In genomic region chr19:37262389-37262788, GRCm38 (mm10) we compare ENCODE assay signal across 20 mouse cellular contexts. TPM values are rescaled to one million over a fixed set of nuclear protein-coding genes. Genes with fewer than 3 reads are reported as not detected.
DNase-seq lines count a peak whose midpoint lies in the region; ATAC-seq and TF ChIP-seq lines count a peak whose summit lies in the region.
"Had no signal": no experiment of that assay in that cellular context is flagged by ENCODE, and none has a peak within 500 bp of the region (broad histone marks: within the 10 kb centered on the region; RNA-seq: fewer than 3 reads in every experiment).

No protein-coding gene starts in this region.

- H3K9me3 ChIP-seq in kidney, embryonic 16.5 days (ENCODE audit: low read length) = no peaks in the 10 kb centered on the region
- H3K9me3 ChIP-seq in liver, embryonic 15.5 days (replicated peaks) = no peaks in the 10 kb centered on the region
- no peaks in the 10 kb centered on the region for H3K9me3 ChIP-seq in stomach, postnatal 0 days (ENCODE audit: control insufficient read depth, low read length)
- H3K9me3 ChIP-seq: embryonic facial prominence, embryonic 10.5 days; forebrain, embryonic 15.5 days; heart, embryonic 13.5 days had no signal

- H3K27me3 ChIP-seq in kidney, embryonic 16.5 days (ENCODE audit: insufficient read depth, low read length) = no peaks in the 10 kb centered on the region
- H3K27me3 ChIP-seq in liver, embryonic 15.5 days = no peaks in the 10 kb centered on the region; the same call in 1 of the 2 replicates
- H3K27me3 ChIP-seq in C2C12 (ENCODE audit: control insufficient read depth, insufficient read depth, insufficient read length) = no peaks in the 10 kb centered on the region
- H3K27me3 ChIP-seq in stomach, postnatal 0 days (ENCODE audit: control insufficient read depth, insufficient read depth, low read length) = no peaks in the 10 kb centered on the region
- H3K27me3 ChIP-seq: forebrain, embryonic 15.5 days; heart, embryonic 13.5 days had no signal

- no peaks in the 10 kb centered on the region for H3K79me2 ChIP-seq in C2C12 (ENCODE audit: control insufficient read depth, insufficient read depth)

- H3K4me3 ChIP-seq in kidney, embryonic 16.5 days (ENCODE audit: low read length) = no peak overlapping the region
- H3K4me3 ChIP-seq in liver, embryonic 15.5 days (replicated peaks) = 0 out of 2 replicates have a peak overlapping the region, but pooled peaks have one; percentile 7
- no peak overlapping the region for H3K4me3 ChIP-seq in C2C12 (ENCODE audit: insufficient read depth, poor library complexity, severe bottlenecking)
- H3K4me3 ChIP-seq in stomach, postnatal 0 days (ENCODE audit: low read depth, low read length) = no peak overlapping the region
- H3K4me3 ChIP-seq: embryonic facial prominence, embryonic 10.5 days; forebrain, embryonic 15.5 days; heart, adult 2 months; heart, embryonic 13.5 days had no signal

- H3K79me3 ChIP-seq in C2C12 (ENCODE audit: low read depth) = no peaks in the 10 kb centered on the region

- no peak overlapping the region for H3K27ac ChIP-seq in kidney, embryonic 16.5 days (ENCODE audit: low read length)
- H3K27ac ChIP-seq in liver, embryonic 15.5 days (replicated peaks) = 0 out of 2 replicates have a peak overlapping the region, but pooled peaks have one; percentile 29
- no peak overlapping the region for H3K27ac ChIP-seq in stomach, postnatal 0 days (replicated peaks)
- H3K27ac ChIP-seq: embryonic facial prominence, embryonic 10.5 days; forebrain, embryonic 15.5 days; heart, adult 2 months; heart, embryonic 13.5 days; liver, embryonic 14.5 days had no signal

- H3K9ac ChIP-seq in kidney, embryonic 16.5 days (replicated peaks; ENCODE audit: low read length) = no peak overlapping the region
- H3K9ac ChIP-seq in liver, embryonic 15.5 days = no peak overlapping the region
- H3K9ac ChIP-seq in stomach, postnatal 0 days (ENCODE audit: low read length) = no peak overlapping the region
- H3K9ac ChIP-seq: forebrain, embryonic 15.5 days; heart, embryonic 13.5 days had no signal

- no peaks in the 10 kb centered on the region for H3K4me1 ChIP-seq in kidney, embryonic 16.5 days (ENCODE audit: insufficient read depth, low read length)
- H3K4me1 ChIP-seq in liver, embryonic 15.5 days (replicated peaks) = peaks cover 20% of the 10 kb centered on the region
- no peaks in the 10 kb centered on the region for H3K4me1 ChIP-seq in stomach, postnatal 0 days (replicated peaks; ENCODE audit: control insufficient read depth, insufficient read depth)

- no peak for TF ChIP-seq CTCF in C2C12 (IDR thresholded peaks at IDR 0.05; ENCODE audit: control insufficient read depth, insufficient read depth, insufficient read length)
- no peak for TF ChIP-seq CTCF in stomach, postnatal 0 days (IDR thresholded peaks at IDR 0.05; ENCODE audit: low read depth)

- 42% methylated on average over 4 of the region's 4 CpGs for WGBS in kidney, embryonic 16.5 days
- 66% methylated on average over 4 of the region's 4 CpGs for WGBS in liver, embryonic 15.5 days (ENCODE audit: insufficient replicate concordance)
- 27% methylated on average over 4 of the region's 4 CpGs for WGBS in stomach, postnatal 0 days

- H3K36me3 ChIP-seq in kidney, embryonic 16.5 days (ENCODE audit: insufficient read depth, low read length) = no peaks in the 10 kb centered on the region
- H3K36me3 ChIP-seq in liver, embryonic 15.5 days (replicated peaks) = 0 out of 2 replicates have a peak, but pooled peaks cover 4% of the 10 kb centered on the region
- H3K36me3 ChIP-seq in C2C12 (ENCODE audit: control insufficient read depth, insufficient read depth) = no peaks in the 10 kb centered on the region
- no peaks in the 10 kb centered on the region for H3K36me3 ChIP-seq in stomach, postnatal 0 days (ENCODE audit: control insufficient read depth, insufficient read depth, low read length)
- H3K36me3 ChIP-seq: embryonic facial prominence, embryonic 10.5 days; forebrain, embryonic 15.5 days; heart, embryonic 13.5 days had no signal

- ATAC-seq in kidney, embryonic 16.5 days (ENCODE audit: low FRiP score, low TSS enrichment) = no peak
- ATAC-seq in liver, embryonic 15.5 days (ENCODE audit: insufficient read depth) = 0 out of 2 replicates have a peak, but pooled peaks have one; percentile 11
- peak; percentile 50 for ATAC-seq in stomach, postnatal 0 days (ENCODE audit: low FRiP score, low TSS enrichment)
- ATAC-seq: forebrain, embryonic 15.5 days had no signal

- peak; percentile 11 for DNase-seq in kidney, adult 11 months
- DNase-seq in liver = no peak
- no peak for DNase-seq in stomach, postnatal 0 days (ENCODE audit: low spot score)
- no peak for DNase-seq in frontal cortex, postnatal 25 days (ENCODE audit: low spot score in 2 of 2)
- DNase-seq: adrenal gland, postnatal 14 days; B cell, adult 2 months; gastrocnemius, postnatal 14 days; heart, adult 2 months; heart, postnatal 14 days; kidney, adult 18-20 months; layer of hippocampus, postnatal 36 days; lung, postnatal 10 days had no signal

- H3K4me2 ChIP-seq in kidney, embryonic 16.5 days (replicated peaks; ENCODE audit: low read depth, low read length) = no peak overlapping the region
- H3K4me2 ChIP-seq in liver, embryonic 15.5 days = no peak overlapping the region
- H3K4me2 ChIP-seq in stomach, postnatal 0 days (replicated peaks; ENCODE audit: low read depth) = no peak overlapping the region
- H3K4me2 ChIP-seq: forebrain, embryonic 15.5 days; heart, embryonic 13.5 days; midbrain, embryonic 11.5 days had no signal

- H3ac ChIP-seq in C2C12 (ENCODE audit: control insufficient read depth, insufficient read length, low read depth) = no peak overlapping the region

- no peak for TF ChIP-seq EP300 in stomach, postnatal 0 days (optimal IDR thresholded peaks at IDR 0.05)

TF ChIP-seq in C2C12, 6 proteins besides CTCF, POLR2A, EP300 and RAD21:
- TF ChIP-seq USF1 (IDR thresholded peaks at IDR 0.05; ENCODE audit: low read depth) (no peak), MAX (IDR thresholded peaks at IDR 0.05) (peak; percentile 62), MYOG (IDR thresholded peaks at IDR 0.05; ENCODE audit: control insufficient read depth, extremely low read depth, insufficient read length) (no peak), CEBPB (IDR thresholded peaks at IDR 0.05; ENCODE audit: low read depth) (no peak), FOSL1 (IDR thresholded peaks at IDR 0.05; ENCODE audit: insufficient read depth, low read length, poor library complexity, severe bottlenecking) (peak; percentile 47), MYOD1 (IDR thresholded peaks at IDR 0.05; ENCODE audit: control insufficient read depth, insufficient read length, low read depth) (no peak)

RNA-seq across cellular contexts. Expression of gene Cpeb3, which starts 54.0 kb away (rescaled TPM):
- 0.73 and 1.3 TPM in 2 replicates for polyA plus RNA-seq in kidney, embryonic 16.5 days (2015; fragmentation: Nextera tagmentation; extraction: Ambion mirVana)
- 3.3 and 4.8 TPM in 2 replicates for polyA plus RNA-seq in liver, embryonic 15.5 days (2015; fragmentation: Nextera tagmentation; extraction: Ambion mirVana)
- polyA plus RNA-seq in C2C12 (2012; fragmentation: generic; extraction: Trizol) = 0.57 TPM
- polyA plus RNA-seq in stomach, postnatal 0 days (2015; fragmentation: Nextera tagmentation; extraction: Ambion mirVana) = 1.2 and 1.3 TPM in 2 replicates

RNA-seq across cellular contexts. Expression of gene March5, which starts 55.0 kb away (rescaled TPM):
- 74.4 and 79.8 TPM in 2 replicates for polyA plus RNA-seq in kidney, embryonic 16.5 days (2015; fragmentation: Nextera tagmentation; extraction: Ambion mirVana)
- 159 and 162 TPM in 2 replicates for polyA plus RNA-seq in liver, embryonic 15.5 days (2015; fragmentation: Nextera tagmentation; extraction: Ambion mirVana)
- polyA plus RNA-seq in C2C12 (2012; fragmentation: generic; extraction: Trizol) = 55.7 TPM
- polyA plus RNA-seq in stomach, postnatal 0 days (2015; fragmentation: Nextera tagmentation; extraction: Ambion mirVana) = 49.9 and 50.0 TPM in 2 replicates
